Mouse (Mus musculus) heart, embryonic 13.5 days (tissue): ENCODE results near the gene Bpifb9b. TPM values are rescaled to one million over a fixed set of nuclear protein-coding genes. Genes with fewer than 3 reads are reported as not detected.
A peak's percentile ranks its signal among the peaks of the same experiment; 100 is the strongest.
"Not testable (repeated sequence)": the region's sequence is repeated elsewhere in the genome, so short reads cannot be mapped to it uniquely, and the experiment has no call there.

Source experiments
- ATAC-seq: fragments of 200-750 bp; cut with Nextera tagmentation; 2 replicates; pipeline ENCODE4 v1.8.0; 2017; ENCODE audit warnings: moderate TSS enrichment; ENCODE audit not compliant: insufficient number of reproducible peaks, low FRiP score, low TSS enrichment; ENCODE audit errors: extremely low read depth
- H3K27ac ChIP-seq: fragments of 300-500 bp; sonication (generic); replicated peaks from 2 replicates; pipeline ENCODE4 v1.5.1; 2015; ENCODE audit warnings: moderate library complexity, mild to moderate bottlenecking, inconsistent platforms
- H3K27me3 ChIP-seq: fragments of 300-500 bp; sonication (generic); replicated peaks from 2 replicates; pipeline ENCODE4 v1.6.1; 2015; ENCODE audit warnings: mild to moderate bottlenecking, inconsistent platforms
- H3K36me3 ChIP-seq: fragments of 300-500 bp; sonication (generic); 2 replicates; pipeline ENCODE4 v1.6.1; 2015; ENCODE audit warnings: mild to moderate bottlenecking, inconsistent platforms
- H3K4me1 ChIP-seq: fragments of 300-500 bp; sonication (generic); 2 replicates; pipeline ENCODE4 v1.6.1; 2015; ENCODE audit warnings: inconsistent platforms
- H3K4me2 ChIP-seq: fragments of 300-500 bp; sonication (generic); 2 replicates; pipeline ENCODE4 v1.6.1; 2015; ENCODE audit warnings: inconsistent platforms, mild to moderate bottlenecking, moderate library complexity
- H3K4me3 ChIP-seq: fragments of 300-500 bp; sonication (generic); 2 replicates; pipeline ENCODE4 v1.5.1; 2015; ENCODE audit warnings: moderate library complexity, mild to moderate bottlenecking, inconsistent platforms
- H3K9ac ChIP-seq: fragments of 300-500 bp; sonication (generic); 2 replicates; pipeline ENCODE4 v1.6.1; 2015; ENCODE audit warnings: inconsistent platforms, mild to moderate bottlenecking, moderate library complexity
- H3K9me3 ChIP-seq: fragments of 300-500 bp; sonication (generic); 2 replicates; pipeline ENCODE4 v1.6.1; 2016; ENCODE audit warnings: inconsistent platforms
- WGBS: fragments of 180-500 bp; shearing (Covaris S2); methylation state at CpG from one replicate; pipeline ENCODE4 v1.1.7; 2015; ENCODE audit warnings: mixed read lengths; 5-methylcytosine and 5-hydroxymethylcytosine counted together
- polyA plus RNA-seq: library from polyadenylated mRNA; unstranded; fragments of >200 nt; fragmentation: Nextera tagmentation; extraction: Ambion mirVana; gene quantifications from 2 replicates; pipeline ENCODE4 v1.2.1, GENCODE M21; 2015

Gene Bpifb9b
- polyA plus RNA-seq, 1 experiment from 2014 or later = 0.09 TPM

DNA sequence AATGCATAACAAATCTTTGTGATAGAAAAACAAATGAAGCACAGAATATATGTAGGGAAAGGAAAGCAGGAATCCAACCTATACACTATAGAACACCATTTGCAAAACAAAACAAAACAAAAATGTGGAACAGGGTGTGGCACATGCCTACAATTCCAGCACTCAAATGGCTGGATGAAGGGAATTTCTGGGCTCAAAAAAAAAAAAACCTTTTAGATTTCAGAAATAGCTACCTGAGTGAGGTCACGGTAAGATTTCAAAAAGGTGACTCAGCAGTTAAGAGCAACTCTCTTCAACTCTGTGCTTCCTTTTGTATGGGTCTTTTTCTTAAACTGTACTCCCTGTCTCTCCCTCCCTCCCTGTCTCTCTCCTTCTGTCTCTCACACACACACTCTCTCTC, 31.1 kb downstream of the Bpifb9b start:
- Histone ChIP-seq H3K9me3 (no peaks in the 10 kb centered on the region), H3K36me3 (peaks cover 63% of the 10 kb centered on the region), H3K27ac (no peak overlapping the region), H3K4me3 (no peak overlapping the region), H3K4me2 (no peak overlapping the region), H3K9ac (no peak overlapping the region), H3K4me1 (no peaks in the 10 kb centered on the region), H3K27me3 (no peaks in the 10 kb centered on the region)
- WGBS = 60% methylated on average over 1 of the region's 1 CpGs
- ATAC-seq = no peak

DNA sequence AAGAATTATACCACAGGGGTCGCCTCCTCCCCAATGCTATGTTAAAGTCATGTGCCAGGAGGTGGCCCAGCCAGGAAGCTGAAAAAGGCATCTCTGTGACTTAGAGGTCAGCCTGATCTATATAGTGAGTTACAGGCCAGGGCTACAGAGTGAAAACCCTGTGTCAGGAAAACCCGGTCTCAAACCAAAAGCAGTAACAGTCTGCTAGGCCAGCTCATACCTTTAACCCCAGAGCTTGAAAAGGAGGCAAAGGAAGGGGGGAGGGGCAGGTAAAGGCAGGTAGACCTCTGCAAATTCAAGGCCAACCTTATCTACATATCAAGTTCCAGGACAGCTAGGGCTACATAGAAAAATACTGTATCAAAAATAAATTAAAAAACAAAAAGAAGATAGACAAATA, 32.3 kb downstream of the Bpifb9b start:
- Histone ChIP-seq H3K4me1 (no peaks in the 10 kb centered on the region), H3K9ac (no peak overlapping the region), H3K27ac (no peak overlapping the region), H3K27me3 (no peaks in the 10 kb centered on the region), H3K9me3 (no peaks in the 10 kb centered on the region), H3K36me3 (peaks cover 64% of the 10 kb centered on the region), H3K4me3 (no peak overlapping the region), H3K4me2 (no peak overlapping the region)
- no peak for ATAC-seq
- WGBS = 63% methylated on average over 2 of the region's 2 CpGs

DNA sequence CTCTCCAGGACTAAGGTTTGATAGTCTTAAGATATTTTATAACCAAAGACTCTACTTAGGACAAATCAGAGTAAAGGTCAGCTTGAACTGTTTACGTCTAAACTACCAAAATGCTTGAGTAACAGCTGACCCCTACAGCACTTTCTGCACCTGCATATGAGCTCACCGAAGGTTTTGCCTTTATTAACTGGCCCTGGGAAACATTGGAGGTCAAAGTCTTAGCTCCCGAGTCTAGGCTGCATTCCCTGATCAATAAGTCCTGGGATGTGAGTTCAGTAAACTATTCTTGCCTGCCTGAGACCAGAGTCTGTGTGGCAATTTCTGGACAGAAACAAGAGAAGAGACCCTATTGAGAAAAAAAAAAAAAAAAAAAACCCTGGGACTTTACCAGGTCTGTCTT, 41.1 kb downstream of the Bpifb9b start:
- no peak overlapping the region for H3K27ac ChIP-seq
- peaks cover 78% of the 10 kb centered on the region for H3K36me3 ChIP-seq
- H3K27me3 ChIP-seq = no peaks in the 10 kb centered on the region
- no peak overlapping the region for H3K4me3 ChIP-seq
- H3K9ac ChIP-seq = no peak overlapping the region
- ATAC-seq = no peak
- H3K4me2 ChIP-seq = no peak overlapping the region
- 84% methylated on average over 3 of the region's 3 CpGs for WGBS
- no peaks in the 10 kb centered on the region for H3K4me1 ChIP-seq
- no peaks in the 10 kb centered on the region for H3K9me3 ChIP-seq

DNA sequence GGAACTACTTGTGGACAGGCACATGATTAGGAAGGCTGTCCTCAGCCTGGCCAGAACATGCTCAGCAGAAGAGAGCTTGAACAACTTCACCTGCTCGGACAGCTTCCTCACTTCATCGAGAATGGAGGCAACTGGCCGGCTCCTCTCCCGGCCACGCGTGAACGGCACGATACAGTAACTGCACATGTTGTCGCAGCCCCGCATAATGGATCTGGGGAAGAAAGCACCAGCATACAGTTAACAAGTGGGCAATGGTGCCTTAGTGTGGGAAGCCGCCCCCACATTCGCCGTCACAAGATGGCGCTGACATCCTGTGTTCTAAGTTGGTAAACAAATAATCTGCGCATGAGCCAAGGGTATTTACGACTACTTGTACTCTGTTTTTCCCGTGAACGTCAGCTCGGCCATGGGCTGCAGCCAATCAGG, 47.0 kb downstream of the Bpifb9b start:
- not testable (repeated sequence) for H3K4me1 ChIP-seq, ATAC-seq, H3K9me3 ChIP-seq, H3K27me3 ChIP-seq
- Histone ChIP-seq H3K36me3 (peaks cover 42% of the 10 kb centered on the region), H3K9ac (peak overlapping the region; percentile 75), H3K4me3 (peak overlapping the region; percentile 50), H3K27ac (peak overlapping the region; percentile 69), H3K4me2 (peak overlapping the region; percentile 58)
- 66% methylated on average over 15 of the region's 19 CpGs for WGBS

DNA sequence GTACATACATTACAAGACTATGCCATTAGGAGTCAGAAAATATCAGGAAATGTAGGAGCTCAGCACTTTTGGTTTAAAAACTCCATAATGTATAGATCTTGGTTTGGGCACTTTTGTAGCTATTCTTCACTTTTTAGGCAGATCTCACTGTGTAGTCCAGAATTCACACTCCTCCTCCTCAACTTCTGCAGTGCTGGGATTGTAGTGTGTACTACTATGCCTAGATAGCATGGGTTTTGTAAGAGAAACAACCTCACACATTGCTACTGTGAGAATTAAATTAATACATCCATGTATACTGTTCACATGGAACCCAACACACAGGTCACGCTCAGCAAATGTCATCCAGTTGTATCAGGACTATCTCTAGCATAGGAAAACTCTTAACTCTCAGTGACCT, 60.5 kb downstream of the Bpifb9b start:
- no peak overlapping the region for H3K9ac ChIP-seq
- no peaks in the 10 kb centered on the region for H3K9me3 ChIP-seq
- H3K4me2 ChIP-seq = no peak overlapping the region
- no peak overlapping the region for H3K27ac ChIP-seq
- peaks cover 79% of the 10 kb centered on the region for H3K36me3 ChIP-seq
- H3K4me1 ChIP-seq = peaks cover 6% of the 10 kb centered on the region
- no peak overlapping the region for H3K4me3 ChIP-seq
- WGBS = 85% methylated on average over 1 of the region's 1 CpGs
- H3K27me3 ChIP-seq = no peaks in the 10 kb centered on the region
- no peak for ATAC-seq

Other genes with a start within 250 kb of the Bpifb9b start
- not detected in 2 replicates for gene Bpifa3, start 176.9 kb upstream of the Bpifb9b start, polyA plus RNA-seq
- not detected in 2 replicates for gene Bpifa1, start 164.3 kb upstream of the Bpifb9b start, polyA plus RNA-seq
- gene Bpifa5, start 144.6 kb upstream of the Bpifb9b start, polyA plus RNA-seq = not detected in 2 replicates
- 0.31 and 0.50 TPM in 2 replicates for gene Bpifb1, start 116.4 kb upstream of the Bpifb9b start, polyA plus RNA-seq
- gene Bpifb5, start 83.5 kb upstream of the Bpifb9b start, polyA plus RNA-seq = 0.25 and 0.37 TPM in 2 replicates
- not detected in 2 replicates for gene Bpifb9a, start 49.4 kb upstream of the Bpifb9b start, polyA plus RNA-seq
- 13.2 and 15.7 TPM in 2 replicates for gene Cdk5rap1, start 65.8 kb downstream of the Bpifb9b start, polyA plus RNA-seq
- gene Snta1, start 100.9 kb downstream of the Bpifb9b start, polyA plus RNA-seq = 38.0 and 41.5 TPM in 2 replicates
- gene Cbfa2t2, start 129.3 kb downstream of the Bpifb9b start, polyA plus RNA-seq = 28.3 and 29.2 TPM in 2 replicates
- 0.29 TPM in 1 of 2 replicates, not detected in the other for gene 1700003F12Rik, start 239.9 kb downstream of the Bpifb9b start, polyA plus RNA-seq
- gene Actl10, start 244.5 kb downstream of the Bpifb9b start, polyA plus RNA-seq = 0.09 TPM in 2 replicates